Mouse (Mus musculus) kidney, adult 2 months (tissue): ENCODE results near the gene Pdia5.

Source experiments
- CTCF ChIP-seq: fragments of 200-500 bp; conservative IDR thresholded peaks from 2 replicates; pipeline ENCODE4 v1.5.1; 2011; ENCODE audit warnings: low read depth, mild to moderate bottlenecking, control low read depth, low read length, moderate library complexity, mixed read lengths; ENCODE audit not compliant: insufficient read depth, insufficient read length
- POLR2A ChIP-seq: fragments of 200-500 bp; IDR thresholded peaks from one replicate; pipeline ENCODE4 v1.6.1; 2011; ENCODE audit warnings: low read depth, low read length, control low read depth

DNA sequence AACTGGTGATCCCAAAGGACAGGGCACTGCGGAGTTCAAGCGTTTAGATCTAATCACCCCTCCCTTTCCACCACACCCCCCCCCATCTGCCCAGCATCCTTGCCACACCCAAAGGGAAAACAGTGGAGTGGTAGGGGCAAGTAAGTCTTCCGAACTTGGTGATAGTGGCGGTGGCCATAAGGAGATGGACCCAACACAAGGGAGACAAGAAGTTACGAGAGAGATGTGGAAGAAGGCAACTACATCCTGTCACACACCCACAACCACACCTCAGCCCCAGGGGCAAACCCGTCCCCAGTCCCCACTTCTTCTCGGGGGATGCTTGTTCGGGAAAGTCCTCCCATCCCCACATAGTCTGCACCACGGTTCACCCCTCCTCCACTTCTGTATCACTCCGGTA, 880 bp downstream of the Pdia5 start:
- TF ChIP-seq CTCF (no peak), POLR2A (no peak)
